ENCODE assay signal across 15 mouse cellular contexts in genomic region chr2:34078248-34078874, GRCm38 (mm10).
DNase-seq lines count a peak whose midpoint lies in the region; ATAC-seq and TF ChIP-seq lines count a peak whose summit lies in the region.
"Had no signal": no experiment of that assay in that cellular context is flagged by ENCODE, and none has a peak within 500 bp of the region (broad histone marks: within the 10 kb centered on the region; RNA-seq: fewer than 3 reads in every experiment).

No protein-coding gene starts in this region.

- no peak overlapping the region for H3K4me2 ChIP-seq in forebrain, embryonic 12.5 days
- peak overlapping the region; percentile 8; the same call in 1 of the 2 replicates for H3K4me2 ChIP-seq in hindbrain, embryonic 12.5 days (replicated peaks)
- H3K4me2 ChIP-seq in midbrain, embryonic 13.5 days (replicated peaks) = 0 out of 2 replicates have a peak overlapping the region, but pooled peaks have one; percentile 12
- no peak overlapping the region for H3K4me2 ChIP-seq in neural tube, embryonic 15.5 days
- H3K4me2 ChIP-seq: embryonic facial prominence, embryonic 12.5 days; heart, embryonic 13.5 days; limb, embryonic 15.5 days had no signal

- peaks cover 30% of the 10 kb centered on the region for H3K4me1 ChIP-seq in forebrain, embryonic 12.5 days
- H3K4me1 ChIP-seq in hindbrain, embryonic 12.5 days = peaks cover 26% of the 10 kb centered on the region
- H3K4me1 ChIP-seq in midbrain, embryonic 13.5 days (replicated peaks) = peaks cover 27% of the 10 kb centered on the region
- peaks cover 24% of the 10 kb centered on the region for H3K4me1 ChIP-seq in neural tube, embryonic 15.5 days
- no peaks in the 10 kb centered on the region for H3K4me1 ChIP-seq in lung, adult 2 months (ENCODE audit: control insufficient read depth, insufficient read depth, low read length)
- peaks cover 3% of the 10 kb centered on the region for H3K4me1 ChIP-seq in thymus, adult 2 months (replicated peaks; ENCODE audit: control insufficient read depth, insufficient read depth, low read length)
- H3K4me1 ChIP-seq: embryonic facial prominence, embryonic 12.5 days; heart, embryonic 13.5 days; limb, embryonic 15.5 days had no signal

- peak overlapping the region; percentile 54; the same call in 1 of the 2 replicates for H3K27ac ChIP-seq in forebrain, embryonic 12.5 days
- H3K27ac ChIP-seq in hindbrain, embryonic 12.5 days = peak overlapping the region; percentile 80
- peak overlapping the region; percentile 85 for H3K27ac ChIP-seq in midbrain, embryonic 13.5 days
- H3K27ac ChIP-seq in neural tube, embryonic 15.5 days (replicated peaks) = peak overlapping the region; percentile 45
- H3K27ac ChIP-seq in thymus, adult 2 months (ENCODE audit: control insufficient read depth, insufficient read depth, low read length) = no peak overlapping the region
- H3K27ac ChIP-seq: embryonic facial prominence, embryonic 12.5 days; heart, embryonic 13.5 days; layer of hippocampus, adult 2 months; limb, embryonic 15.5 days had no signal

- H3K4me3 ChIP-seq in forebrain, embryonic 12.5 days (replicated peaks) = no peak overlapping the region
- no peak overlapping the region for H3K4me3 ChIP-seq in hindbrain, embryonic 12.5 days
- H3K4me3 ChIP-seq in midbrain, embryonic 13.5 days (replicated peaks) = no peak overlapping the region
- H3K4me3 ChIP-seq in neural tube, embryonic 15.5 days (replicated peaks) = no peak overlapping the region
- no peak overlapping the region for H3K4me3 ChIP-seq in lung, adult 2 months (replicated peaks; ENCODE audit: extremely low read depth, low read depth, low read length)
- H3K4me3 ChIP-seq in thymus, adult 2 months (ENCODE audit: control insufficient read depth, insufficient read depth, low read length) = no peak overlapping the region
- H3K4me3 ChIP-seq: embryonic facial prominence, embryonic 12.5 days; heart, embryonic 13.5 days; layer of hippocampus, adult 2 months; limb, embryonic 15.5 days had no signal

- no peak for TF ChIP-seq CTCF in lung, adult 2 months (IDR thresholded peaks at IDR 0.05; ENCODE audit: insufficient read depth, low read length)
- TF ChIP-seq CTCF in thymus, adult 2 months (IDR thresholded peaks at IDR 0.05; ENCODE audit: borderline replicate concordance, control insufficient read depth, extremely low read depth, insufficient read depth, low read length, poor library complexity) = no peak

- no peak for TF ChIP-seq POLR2A in lung, adult 2 months (IDR thresholded peaks at IDR 0.05; ENCODE audit: borderline replicate concordance, extremely low read depth, low read depth, low read length)
- no peak for TF ChIP-seq POLR2A in thymus, adult 2 months (IDR thresholded peaks at IDR 0.05; ENCODE audit: control insufficient read depth, extremely low read depth, insufficient read depth, low read length, poor library complexity)

- 53% methylated on average over 3 of the region's 3 CpGs for WGBS in forebrain, embryonic 12.5 days
- WGBS in hindbrain, embryonic 12.5 days = 40% methylated on average over 3 of the region's 3 CpGs
- WGBS in midbrain, embryonic 13.5 days = 38% methylated on average over 3 of the region's 3 CpGs
- 27% methylated on average over 3 of the region's 3 CpGs for WGBS in neural tube, embryonic 15.5 days
- WGBS in lung, adult 2 months = 79% methylated on average over 3 of the region's 3 CpGs
- 89% methylated on average over 3 of the region's 3 CpGs for WGBS in thymus, adult 2 months

- H3K36me3 ChIP-seq in forebrain, embryonic 12.5 days (replicated peaks) = no peaks in the 10 kb centered on the region
- no peaks in the 10 kb centered on the region for H3K36me3 ChIP-seq in hindbrain, embryonic 12.5 days
- no peaks in the 10 kb centered on the region for H3K36me3 ChIP-seq in midbrain, embryonic 13.5 days
- no peaks in the 10 kb centered on the region for H3K36me3 ChIP-seq in neural tube, embryonic 15.5 days
- no peaks in the 10 kb centered on the region for H3K36me3 ChIP-seq in thymus, adult 2 months (ENCODE audit: control insufficient read depth, insufficient read depth, low read length)
- H3K36me3 ChIP-seq: embryonic facial prominence, embryonic 12.5 days; heart, embryonic 13.5 days; limb, embryonic 15.5 days had no signal

- DNase-seq in lung, adult 2 months = no peak
- no peak for DNase-seq in cerebellum, postnatal 4 days (ENCODE audit: low spot score in 2 of 2)
- no peak for DNase-seq in thymus, adult 2 months
- no peak for DNase-seq in gastrocnemius, adult 18-20 months (ENCODE audit: low spot score)
- DNase-seq: cerebellum, adult 18-20 months; kidney, adult 9 months; thymus, postnatal 25 days had no signal

- 0 out of 2 replicates have a peak, but pooled peaks cover 7% of the 10 kb centered on the region for H3K9me3 ChIP-seq in forebrain, embryonic 12.5 days
- peaks cover 4% of the 10 kb centered on the region; the same call in 1 of the 2 replicates for H3K9me3 ChIP-seq in hindbrain, embryonic 12.5 days (replicated peaks)
- H3K9me3 ChIP-seq in midbrain, embryonic 13.5 days = peaks cover 6% of the 10 kb centered on the region; the same call in 1 of the 2 replicates
- no peaks in the 10 kb centered on the region for H3K9me3 ChIP-seq in neural tube, embryonic 15.5 days (replicated peaks)
- H3K9me3 ChIP-seq: embryonic facial prominence, embryonic 12.5 days; heart, embryonic 13.5 days; limb, embryonic 15.5 days had no signal

- peak; percentile 65 for ATAC-seq in forebrain, embryonic 12.5 days (ENCODE audit: low FRiP score)
- ATAC-seq in hindbrain, embryonic 12.5 days (ENCODE audit: low FRiP score) = peak; percentile 79
- ATAC-seq in midbrain, embryonic 13.5 days = peak; percentile 84
- ATAC-seq in neural tube, embryonic 15.5 days (ENCODE audit: low FRiP score) = peak; percentile 79

- H3K27me3 ChIP-seq in forebrain, embryonic 12.5 days = no peaks in the 10 kb centered on the region
- no peaks in the 10 kb centered on the region for H3K27me3 ChIP-seq in hindbrain, embryonic 12.5 days
- H3K27me3 ChIP-seq in midbrain, embryonic 13.5 days = no peaks in the 10 kb centered on the region
- no peaks in the 10 kb centered on the region for H3K27me3 ChIP-seq in neural tube, embryonic 15.5 days (replicated peaks)
- H3K27me3 ChIP-seq in thymus, adult 2 months (ENCODE audit: control insufficient read depth, insufficient read depth, low read length) = no peaks in the 10 kb centered on the region
- H3K27me3 ChIP-seq: embryonic facial prominence, embryonic 12.5 days; limb, embryonic 15.5 days had no signal

- H3K9ac ChIP-seq in forebrain, embryonic 12.5 days = no peak overlapping the region
- H3K9ac ChIP-seq in hindbrain, embryonic 12.5 days = no peak overlapping the region
- no peak overlapping the region for H3K9ac ChIP-seq in midbrain, embryonic 13.5 days (replicated peaks)
- no peak overlapping the region for H3K9ac ChIP-seq in neural tube, embryonic 15.5 days (replicated peaks)
- H3K9ac ChIP-seq: embryonic facial prominence, embryonic 12.5 days; heart, embryonic 13.5 days; limb, embryonic 15.5 days had no signal

Comparison
In these comparisons a context has a peak if more than half of its experiments do, and no peak if none do; other contexts are left out.
1. H3K4me2 ChIP-seq: peak in hindbrain, embryonic 12.5 days (single experiment) and midbrain, embryonic 13.5 days (single experiment); none in forebrain, embryonic 12.5 days (single experiment) and neural tube, embryonic 15.5 days (single experiment).
2. Peak in every context shown above with its lines, with median percentiles within 50 percentile points of each other: ATAC-seq.